Mouse (Mus musculus): ENCODE data around the gene Dnm3. TPM values are rescaled to one million over a fixed set of nuclear protein-coding genes. Genes with fewer than 3 reads are reported as not detected.

Dnm3 gene
- total and polyA plus RNA-seq, 3 experiments = 3.3 to 18.1 (median 11.6) TPM

DNA sequence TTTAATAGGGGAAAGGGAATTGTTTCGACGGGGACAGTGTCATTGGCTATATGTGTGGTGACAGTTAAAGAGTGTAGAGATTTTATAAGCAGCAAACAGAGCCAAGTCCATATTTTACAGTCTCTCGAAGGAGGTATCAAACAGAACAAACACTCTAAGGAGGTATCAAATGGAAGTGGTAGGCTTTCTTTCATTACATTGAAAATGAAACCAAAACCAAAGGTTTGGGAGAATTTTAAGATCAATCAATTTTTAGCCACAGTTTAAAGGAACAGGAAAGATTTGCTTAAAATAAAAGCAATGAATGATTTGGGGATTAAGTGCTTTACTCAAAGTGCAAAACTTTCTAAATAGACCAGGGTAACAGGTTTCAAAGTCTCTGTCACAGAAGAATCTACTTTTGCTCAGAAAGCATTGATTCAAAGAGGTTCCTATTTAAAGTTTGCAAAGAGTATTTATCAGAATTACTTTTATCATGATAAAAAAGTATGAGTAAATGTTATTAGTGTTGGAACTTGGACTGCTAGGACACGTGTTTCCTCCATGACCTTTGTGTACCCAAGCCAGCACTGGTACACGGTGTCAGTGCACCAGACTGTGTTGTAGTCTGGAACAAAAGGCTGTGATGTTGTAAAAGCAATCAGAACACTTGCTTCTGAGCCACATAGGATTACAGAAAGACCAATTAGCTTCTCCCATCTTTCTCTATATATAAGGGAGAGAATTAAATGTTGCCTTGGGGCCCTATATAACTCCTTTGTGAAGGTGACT is 526.6 kb downstream of the Dnm3 start:
- DNase-seq = no peak

DNA sequence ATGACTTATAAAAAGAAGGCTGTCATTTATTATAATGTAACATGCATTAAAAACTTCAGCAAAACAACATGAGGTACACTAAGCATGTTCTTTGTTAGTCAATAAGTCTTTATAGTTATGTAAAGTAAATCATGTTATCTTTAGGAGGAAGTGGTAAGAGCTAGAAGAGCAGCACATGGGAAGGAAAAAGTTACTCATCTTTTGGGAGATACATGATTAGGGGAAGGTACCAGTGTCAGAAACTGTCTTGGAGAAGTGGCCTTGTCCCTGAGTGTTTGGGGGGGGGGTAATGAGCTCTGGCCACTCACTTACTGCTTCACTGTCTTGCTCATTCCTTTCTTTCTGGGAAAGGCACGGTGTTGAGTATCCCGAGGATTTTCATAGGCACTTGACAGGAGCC is 535.8 kb downstream of the Dnm3 start:
- DNase-seq = no peak

Small RNAs within 50 kb of the gene (microRNA-seq; reads per million reads assigned to microRNA genes)
- gene Mir199a-2 = 4.5 to 7.0 reads per million in 2 experiments
- 927 to 1,173 reads per million in 2 experiments for gene Mir214

Other genes with a start within 250 kb of the Dnm3 start
- 10 to 100 TPM; 13.2 to 18.3 TPM for gene Mettl13, start 70.5 kb upstream of the Dnm3 start, total RNA-seq (2021)
- 4.7 and 6.2 TPM in 2 replicates for gene Mettl13, start 70.5 kb upstream of the Dnm3 start, polyA plus RNA-seq (2012; rRNA removed)
- 10 to 100 TPM; 31.1 to 41.2 TPM for gene Vamp4, start 92.5 kb upstream of the Dnm3 start, total RNA-seq (2021)
- gene Vamp4, start 92.5 kb upstream of the Dnm3 start, polyA plus RNA-seq (2012; rRNA removed) = 12.1 and 15.2 TPM in 2 replicates
- gene Myoc, start 161.1 kb upstream of the Dnm3 start, total RNA-seq (2021) = 1 to 10 TPM; 2.1 to 4.7 TPM
- 0.76 and 1.4 TPM in 2 replicates for gene Myoc, start 161.1 kb upstream of the Dnm3 start, polyA plus RNA-seq (2012; rRNA removed)
- not detected for gene Myocos, start 180.2 kb upstream of the Dnm3 start, total RNA-seq (2021)
- gene Myocos, start 180.2 kb upstream of the Dnm3 start, polyA plus RNA-seq (2012; rRNA removed) = not detected in 2 replicates

Measured in adrenal gland, adult 2 months (tissue).